Mouse (Mus musculus) MN1 (cell line): ENCODE results near the gene Gm6482.
"Not testable (repeated sequence)": the region's sequence is repeated elsewhere in the genome, so short reads cannot be mapped to it uniquely, and the experiment has no call there.

Source experiments
- DNase-seq: peaks from one replicate; pipeline ENCODE4 v3.0.0-alpha.2; 2016; ENCODE audit warnings: low spot score

The Gm6482 gene

DNA sequence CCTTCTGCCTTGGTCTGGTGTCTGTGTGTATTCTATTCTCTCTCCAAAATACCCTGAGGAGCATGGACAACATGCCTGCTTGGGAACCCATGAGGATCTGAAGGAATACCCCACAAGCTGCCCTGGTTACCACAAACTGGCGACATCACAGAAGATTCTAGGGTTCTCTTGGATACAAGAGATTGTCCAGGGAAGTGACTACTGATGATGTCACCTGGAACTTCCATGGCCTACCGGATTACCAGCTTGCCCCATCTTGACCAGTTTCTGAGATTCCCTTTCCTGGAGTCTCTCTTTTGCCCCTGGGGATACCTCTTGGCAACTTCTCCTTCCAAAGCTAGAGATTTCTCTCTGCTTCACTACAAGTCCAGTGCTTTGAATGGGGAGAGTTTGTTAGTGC is at the start of gene Gm6482:
Gene Gm6482 (minus strand): TSS at position 101 of the 400 bp plus-strand sequence.
- DNase-seq = not testable (repeated sequence)

GRCm38 (mm10) chr14:41453418-41453817 is 45.3 kb upstream of the Gm6482 start, which contains the start of gene Gm7954:
Gene Gm7954 (minus strand): TSS chr14:41453518.
- DNase-seq = not testable (repeated sequence)

GRCm38 (mm10) chr14:41425393-41426075 is 17.5 kb upstream of the Gm6482 start:
- not testable (repeated sequence) for DNase-seq

GRCm38 (mm10) chr14:41424694-41425093 is 16.6 kb upstream of the Gm6482 start:
- DNase-seq = not testable (repeated sequence)

DNA sequence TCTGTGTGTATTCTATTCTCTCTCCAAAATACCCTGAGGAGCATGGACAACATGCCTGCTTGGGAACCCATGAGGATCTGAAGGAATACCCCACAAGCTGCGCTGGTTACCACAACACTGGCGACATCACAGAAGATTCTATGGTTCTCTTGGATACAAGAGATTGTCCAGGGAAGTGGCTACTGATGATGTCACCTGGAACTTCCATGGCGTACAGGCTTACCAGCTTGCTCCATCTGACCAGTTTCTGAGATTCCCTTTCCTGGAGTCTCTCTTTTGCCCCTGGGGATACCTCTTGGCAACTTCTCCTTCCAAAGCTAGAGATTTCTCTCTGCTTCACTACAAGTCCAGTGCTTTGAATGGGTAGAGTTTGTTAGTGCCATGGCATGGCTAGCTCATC is 21.8 kb downstream of the Gm6482 start, which contains the start of gene Gm7945:
Gene Gm7945 (minus strand): TSS at position 101 of the 400 bp plus-strand sequence.
- DNase-seq = not testable (repeated sequence)
